Mouse (Mus musculus) testis, adult 2 months (tissue): ENCODE data around the gene Ppm1d. TPM values are rescaled to one million over a fixed set of nuclear protein-coding genes. Genes with fewer than 3 reads are reported as not detected.

Experiments
- H3K27ac ChIP-seq: fragments of 200-500 bp; 2 replicates; pipeline ENCODE4 v1.5.1; 2012; ENCODE audit warnings: low read depth, low read length; ENCODE audit not compliant: control insufficient read depth, insufficient read depth
- H3K27me3 ChIP-seq: fragments of 200-500 bp; 2 replicates; pipeline ENCODE4 v1.6.1; 2012; ENCODE audit warnings: mild to moderate bottlenecking, low read length, moderate library complexity; ENCODE audit not compliant: control insufficient read depth, insufficient read depth
- H3K36me3 ChIP-seq: fragments of 200-500 bp; 2 replicates; pipeline ENCODE4 v1.6.1; 2012; ENCODE audit warnings: mild to moderate bottlenecking, low read length; ENCODE audit not compliant: control insufficient read depth, insufficient read depth
- H3K4me1 ChIP-seq: fragments of 200-500 bp; 2 replicates; pipeline ENCODE4 v1.6.1; 2012; ENCODE audit warnings: low read length; ENCODE audit not compliant: control insufficient read depth, insufficient read depth
- H3K4me3 ChIP-seq: fragments of 200-500 bp; 2 replicates; pipeline ENCODE4 v1.5.1; 2012; ENCODE audit warnings: low read depth, mild to moderate bottlenecking, low read length, moderate library complexity, mixed read lengths; ENCODE audit not compliant: control insufficient read depth
- CTCF ChIP-seq: fragments of 200-500 bp; IDR thresholded peaks from 2 replicates; pipeline ENCODE4 v1.5.1; 2012; ENCODE audit warnings: low read depth, mild to moderate bottlenecking, inconsistent platforms, low read length, moderate library complexity; ENCODE audit not compliant: control insufficient read depth, insufficient read depth, insufficient replicate concordance
- POLR2A ChIP-seq: fragments of 200-500 bp; IDR thresholded peaks from 2 replicates; pipeline ENCODE4 v1.6.1; 2012; ENCODE audit warnings: low read depth, mild to moderate bottlenecking, inconsistent platforms, low read length, moderate library complexity; ENCODE audit not compliant: control insufficient read depth
- polyA plus RNA-seq: library from polyadenylated mRNA; depleted of rRNA; stranded (reverse); fragments of >200 nt; gene quantifications from 2 replicates; pipeline ENCODE4 v1.2.3, GENCODE M21; 2012; rRNA removed

Gene Ppm1d
- polyA plus RNA-seq, result 106 TPM in 2 replicates

DNA sequence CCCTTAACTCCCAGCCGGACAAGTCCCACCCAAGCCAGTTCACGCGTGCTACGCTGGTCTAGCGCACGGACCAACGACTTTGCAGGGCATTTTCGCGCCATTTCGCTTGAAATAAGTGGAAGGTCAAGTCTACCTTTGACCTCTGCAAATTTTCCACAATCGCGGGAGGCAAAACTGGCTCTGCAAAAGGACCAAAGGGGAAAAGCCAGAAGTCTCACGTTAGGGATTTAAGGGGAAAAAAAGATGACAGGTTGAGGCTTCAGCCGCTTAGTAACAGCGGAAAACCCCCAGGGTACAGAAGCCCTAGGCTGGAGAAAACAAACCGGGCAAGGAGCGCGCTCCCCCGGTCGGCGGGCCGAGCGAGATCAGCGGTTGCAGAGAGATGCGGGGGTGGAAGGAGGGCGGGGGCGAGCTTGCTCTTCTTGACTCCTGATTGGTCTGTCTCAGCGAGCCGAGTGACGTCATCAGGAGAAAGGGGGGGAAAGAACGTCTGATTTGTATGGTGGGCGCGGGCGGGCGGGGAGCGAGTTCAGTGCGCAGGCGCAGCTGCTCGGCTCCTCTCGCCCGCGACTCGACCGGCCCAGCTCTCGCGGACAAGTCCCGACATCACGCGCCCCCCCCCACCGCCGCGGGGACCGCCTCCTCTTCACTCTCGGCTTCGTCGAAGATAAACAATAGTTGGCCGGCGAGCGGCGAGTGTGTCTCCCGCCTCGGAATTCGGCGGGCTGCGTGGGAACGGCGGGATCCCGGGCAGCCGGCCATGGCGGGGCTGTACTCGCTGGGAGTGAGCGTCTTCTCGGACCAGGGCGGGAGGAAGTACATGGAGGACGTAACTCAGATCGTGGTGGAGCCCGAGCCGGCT is at the start of gene Ppm1d:
Gene Ppm1d, plus strand, starts transcription at position 532 of the 862 bp plus-strand sequence.
- peak within 1 kb of the TSS; percentile 97 for H3K4me3 ChIP-seq
- no peaks in the 10 kb centered on the region for H3K27me3 ChIP-seq
- H3K36me3 ChIP-seq, result no peaks in the 10 kb centered on the region; the same call in none of the 2 replicates
- H3K27ac ChIP-seq, result peak within 1 kb of the TSS; percentile 99
- TF ChIP-seq CTCF (no peak), POLR2A (peak; percentile 85)
- no peaks in the 10 kb centered on the region; the same call in 1 of the 2 replicates for H3K4me1 ChIP-seq

DNA sequence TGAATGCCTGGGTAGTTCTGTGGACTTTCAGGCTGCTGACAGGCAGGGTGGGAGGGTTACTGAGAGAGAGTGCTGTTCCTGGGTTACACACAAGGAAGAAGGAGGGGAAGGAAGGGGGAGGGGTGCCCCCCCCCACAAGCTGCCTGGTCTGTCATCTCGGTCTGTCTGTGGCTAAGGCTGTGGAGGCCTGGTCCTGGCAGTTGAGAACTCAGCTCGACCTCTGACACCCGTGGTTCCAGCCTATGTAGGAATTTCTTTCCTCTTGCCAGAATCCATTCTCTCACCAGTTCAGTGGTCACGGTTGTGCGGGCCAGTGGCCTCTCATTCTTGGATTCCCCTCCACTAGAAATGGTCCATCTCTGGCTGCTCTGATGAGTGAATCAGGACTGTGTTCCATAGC is 46.4 kb upstream of the Ppm1d start:
- TF ChIP-seq POLR2A, result no peak
- TF ChIP-seq CTCF, result no peak
- Histone ChIP-seq H3K27ac (no peak overlapping the region), H3K36me3 (no peaks in the 10 kb centered on the region), H3K27me3 (no peaks in the 10 kb centered on the region), H3K4me3 (no peak overlapping the region), H3K4me1 (peaks cover 4% of the 10 kb centered on the region)

DNA sequence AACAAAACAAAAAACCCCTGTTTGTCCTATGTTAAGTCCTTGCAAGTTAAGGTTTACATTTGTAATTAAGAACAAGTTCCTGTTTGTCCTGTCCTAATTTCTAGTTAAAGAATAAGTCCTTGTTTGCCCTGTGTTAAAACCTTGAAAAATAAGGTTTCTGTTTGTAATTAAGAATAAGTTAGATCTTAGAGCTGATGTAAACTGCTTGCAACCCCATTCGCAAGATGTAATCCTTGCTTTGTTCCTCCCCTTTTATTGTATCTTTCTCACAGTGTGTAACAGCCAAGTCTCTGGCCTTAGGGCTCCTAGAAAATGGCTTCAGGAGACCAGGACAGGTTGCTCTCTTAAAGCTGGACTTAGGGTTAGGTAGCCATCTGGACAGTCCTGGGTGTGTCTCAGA is 43.7 kb upstream of the Ppm1d start:
- TF ChIP-seq POLR2A (no peak), CTCF (no peak)
- no peak overlapping the region for H3K4me3 ChIP-seq
- H3K36me3 ChIP-seq, result no peaks in the 10 kb centered on the region
- no peaks in the 10 kb centered on the region for H3K27me3 ChIP-seq
- H3K27ac ChIP-seq, result no peak overlapping the region
- peaks cover 5% of the 10 kb centered on the region for H3K4me1 ChIP-seq

DNA sequence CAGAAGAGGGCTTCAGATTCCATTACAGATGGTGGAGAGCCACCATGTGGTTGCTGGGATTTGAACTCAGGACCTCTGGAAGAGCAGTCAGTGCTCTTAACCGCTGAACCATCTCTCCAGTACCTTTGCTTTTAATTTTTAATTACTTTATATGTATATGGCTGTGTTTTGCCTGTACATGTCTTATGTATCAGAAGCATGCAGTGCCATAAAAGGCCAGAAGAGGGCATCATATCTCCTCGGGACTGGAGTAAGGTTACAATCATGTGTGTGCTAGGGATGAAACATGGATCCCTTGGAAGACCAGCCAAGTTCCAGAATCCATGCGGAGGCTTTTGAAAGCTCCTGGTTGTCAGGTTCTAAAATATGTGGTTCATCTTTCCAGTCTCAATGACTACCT is 40.4 kb upstream of the Ppm1d start:
- H3K27me3 ChIP-seq, result no peaks in the 10 kb centered on the region
- no peaks in the 10 kb centered on the region for H3K36me3 ChIP-seq
- H3K27ac ChIP-seq, result no peak overlapping the region
- H3K4me3 ChIP-seq, result no peak overlapping the region
- no peak for TF ChIP-seq CTCF
- TF ChIP-seq POLR2A, result no peak
- peaks cover 2% of the 10 kb centered on the region; the same call in 1 of the 2 replicates for H3K4me1 ChIP-seq

DNA sequence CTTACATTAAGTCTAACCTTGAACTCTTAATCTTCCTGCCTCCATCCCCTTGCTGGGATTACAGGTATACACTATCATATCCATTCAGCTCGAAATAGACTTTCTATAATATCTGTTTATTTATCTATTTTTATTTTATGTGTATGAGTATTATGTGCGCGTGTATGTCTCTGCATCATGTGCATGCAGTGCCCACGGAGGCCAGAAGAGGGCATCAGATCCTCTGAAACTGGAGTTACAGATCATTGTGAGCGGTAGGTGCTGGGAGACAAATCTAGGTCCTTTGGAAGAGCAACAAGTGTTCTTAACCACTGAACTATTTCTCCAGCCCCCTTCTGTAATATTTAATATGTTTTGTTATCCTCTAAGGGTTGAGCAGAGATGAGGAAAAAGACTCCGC is 37.7 kb upstream of the Ppm1d start:
- Histone ChIP-seq H3K27me3 (no peaks in the 10 kb centered on the region), H3K27ac (no peak overlapping the region), H3K4me3 (no peak overlapping the region), H3K4me1 (peaks cover 2% of the 10 kb centered on the region; the same call in 1 of the 2 replicates), H3K36me3 (no peaks in the 10 kb centered on the region)
- TF ChIP-seq POLR2A (no peak), CTCF (peak; percentile 54; the same call in 1 of the 2 replicates)

DNA sequence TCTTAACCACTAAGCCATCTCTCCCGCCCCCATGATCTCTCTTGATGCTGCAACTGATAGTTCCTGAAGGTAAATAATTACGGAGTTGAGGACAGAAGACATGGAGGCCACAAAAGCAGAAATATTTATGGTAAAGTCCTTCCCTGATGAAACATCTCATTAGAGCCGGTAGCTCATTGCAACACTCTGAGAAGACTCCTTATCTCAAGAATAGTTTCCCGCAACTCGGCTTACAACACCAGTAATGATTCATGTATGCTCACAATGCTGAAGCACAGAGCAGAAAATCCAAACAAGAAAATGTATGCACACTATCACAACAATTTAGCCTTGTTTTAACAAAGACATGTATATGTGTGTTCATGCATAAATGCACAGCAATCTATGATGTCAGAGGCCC is 35.9 kb upstream of the Ppm1d start:
- Histone ChIP-seq H3K4me3 (no peak overlapping the region), H3K4me1 (peaks cover 2% of the 10 kb centered on the region; the same call in 1 of the 2 replicates), H3K27me3 (no peaks in the 10 kb centered on the region), H3K27ac (no peak overlapping the region), H3K36me3 (no peaks in the 10 kb centered on the region)
- TF ChIP-seq CTCF, result no peak
- no peak for TF ChIP-seq POLR2A

DNA sequence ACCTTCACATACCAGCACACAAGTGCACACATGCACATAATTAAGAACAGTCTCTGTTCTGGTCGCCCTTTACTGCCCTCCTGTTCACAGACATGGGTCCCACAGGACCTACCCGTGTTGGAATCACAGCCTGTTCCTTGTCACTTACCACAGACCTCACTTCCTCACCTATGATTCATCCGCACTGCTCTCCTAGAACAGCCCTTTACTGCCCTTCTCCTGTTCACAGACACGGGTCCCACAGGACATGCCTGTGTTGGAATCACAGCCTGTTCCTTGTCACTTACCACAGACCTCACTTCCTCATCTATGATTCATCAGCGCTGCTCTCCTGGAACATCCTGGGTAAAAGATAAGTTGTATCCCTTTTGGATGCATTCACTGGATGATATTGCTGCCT is 33.4 kb upstream of the Ppm1d start:
- Histone ChIP-seq H3K27ac (no peak overlapping the region), H3K4me3 (no peak overlapping the region)
- TF ChIP-seq CTCF (no peak), POLR2A (no peak)

DNA sequence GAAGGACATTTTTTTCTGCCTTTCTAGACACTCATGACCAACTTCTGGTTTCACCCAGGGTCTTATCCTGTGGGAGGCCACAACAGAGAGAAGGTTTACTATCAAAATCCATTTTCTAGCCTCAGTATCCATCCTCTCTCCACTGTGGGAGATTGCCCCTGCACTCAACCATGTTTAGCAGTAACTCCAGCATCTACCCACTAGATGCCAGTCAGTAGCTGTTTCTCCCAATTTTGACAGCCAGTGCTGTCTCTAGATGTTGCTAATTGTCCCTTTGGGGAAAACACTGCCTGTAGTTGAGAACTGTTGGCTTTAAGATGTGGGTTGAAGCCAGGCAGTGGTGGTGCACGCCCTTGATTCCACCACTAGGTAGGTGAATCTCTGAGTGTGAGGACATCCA is 32.9 kb upstream of the Ppm1d start:
- H3K27me3 ChIP-seq, result no peaks in the 10 kb centered on the region
- no peak overlapping the region for H3K27ac ChIP-seq
- H3K4me3 ChIP-seq, result no peak overlapping the region
- H3K4me1 ChIP-seq, result peaks cover 5% of the 10 kb centered on the region
- TF ChIP-seq POLR2A (no peak), CTCF (no peak)
- no peaks in the 10 kb centered on the region for H3K36me3 ChIP-seq

More for the DNA sequence above, 33.4 kb upstream of the Ppm1d start:
- Histone ChIP-seq H3K27me3 (no peaks in the 10 kb centered on the region), H3K36me3 (no peaks in the 10 kb centered on the region), H3K4me1 (peaks cover 5% of the 10 kb centered on the region)
